Mouse (Mus musculus) gastrocnemius, postnatal 10 days (tissue): ENCODE results near the gene Herc2. TPM values are rescaled to one million over a fixed set of nuclear protein-coding genes. Genes with fewer than 3 reads are reported as not detected.

ENCODE experiments used
- DNase-seq: peaks from one replicate; pipeline ENCODE4 v3.0.0; 2021; ENCODE audit warnings: mixed read lengths
- total RNA-seq, 2 experiments: library from RNA; stranded (reverse); gene quantifications; 2 replicates each; pipeline ENCODE4 v1.2.3; 2021

The Herc2 gene
- total RNA-seq, 2 experiments from 2014 or later = 30.3 to 35.7 TPM

- no peak for DNase-seq
Observed at GRCm38 (mm10) chr7:56201483-56202218, 151.7 kb downstream of the Herc2 start.

GRCm38 (mm10) chr7:56202843-56203242 lies 152.8 kb downstream of the Herc2 start:
- DNase-seq = no peak

- no peak for DNase-seq
Observed at GRCm38 (mm10) chr7:56203286-56203685, 153.3 kb downstream of the Herc2 start.

- no peak for DNase-seq
Observed at GRCm38 (mm10) chr7:56204877-56205276, 154.9 kb downstream of the Herc2 start.

GRCm38 (mm10) chr7:56220811-56221210 lies 170.8 kb downstream of the Herc2 start:
- DNase-seq = no peak

GRCm38 (mm10) chr7:56235794-56236423 lies 185.9 kb downstream of the Herc2 start:
- DNase-seq = no peak

- DNase-seq = no peak
Observed at GRCm38 (mm10) chr7:56236617-56237016, 186.6 kb downstream of the Herc2 start.

- no peak for DNase-seq
Observed at GRCm38 (mm10) chr7:56239543-56239942, 189.5 kb downstream of the Herc2 start, which contains the start of gene Oca2. Oca2 (plus strand) TSS chr7:56239760.

GRCm38 (mm10) chr7:56254568-56254967 lies 204.6 kb downstream of the Herc2 start:
- DNase-seq = no peak

GRCm38 (mm10) chr7:56257875-56258441 lies 208.0 kb downstream of the Herc2 start:
- no peak for DNase-seq

- no peak for DNase-seq
Observed at GRCm38 (mm10) chr7:56277506-56277905, 227.5 kb downstream of the Herc2 start.

Other genes with a start within 250 kb of the Herc2 start
- 10 to 100 TPM; 32.1 to 39.8 TPM for gene Cyfip1, start 208.5 kb upstream of the Herc2 start, total RNA-seq
- gene Nipa2, start 87.7 kb upstream of the Herc2 start, total RNA-seq = 10 to 100 TPM; 34.6 to 35.8 TPM
- 1 to 10 TPM; 3.4 to 3.8 TPM for gene Nipa1, start 30.2 kb upstream of the Herc2 start, total RNA-seq
- gene Oca2, start 189.6 kb downstream of the Herc2 start, total RNA-seq = not detected